Mouse (Mus musculus): ENCODE measurements around the gene 1700067P10Rik. TPM values are rescaled to one million over a fixed set of nuclear protein-coding genes. Genes with fewer than 3 reads are reported as not detected.

1700067P10Rik gene
- polyA plus RNA-seq (2015; fragmentation: Nextera tagmentation; extraction: Ambion mirVana): 0.14 TPM in 1 of 2 replicates, not detected in the other

DNA sequence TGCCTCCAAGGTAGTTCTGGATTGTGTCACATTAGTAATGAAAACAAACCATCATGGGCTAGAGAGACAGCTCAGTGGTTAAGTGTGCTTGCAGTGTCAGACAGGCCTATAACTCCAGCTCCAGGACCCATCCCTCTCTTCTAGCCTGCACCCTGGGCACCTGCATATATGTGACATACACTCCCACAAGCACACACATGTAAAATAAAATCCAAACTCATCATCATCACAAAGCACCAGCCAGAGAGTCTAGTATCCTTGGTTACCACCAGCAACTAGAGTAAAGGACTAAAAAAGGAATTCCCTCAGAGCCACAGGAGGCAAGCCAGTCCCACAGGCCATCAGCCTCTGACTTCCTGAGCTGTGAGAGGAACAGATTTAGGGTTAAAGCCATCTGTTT is at the start of gene 1700067P10Rik:
TSS of gene 1700067P10Rik (plus strand) at position 301 of the 400 bp plus-strand sequence.

Other genes with a start within 250 kb of the 1700067P10Rik start
- gene Foxp4, start 164.7 kb upstream of the 1700067P10Rik start, polyA plus RNA-seq (2015; fragmentation: Nextera tagmentation; extraction: Ambion mirVana): 32.4 and 36.5 TPM in 2 replicates
- not detected in 2 replicates for gene 1700122O11Rik, start 51.0 kb upstream of the 1700067P10Rik start, polyA plus RNA-seq (2015; fragmentation: Nextera tagmentation; extraction: Ambion mirVana)
- not detected in 2 replicates for gene 9830107B12Rik, start 56.9 kb downstream of the 1700067P10Rik start, polyA plus RNA-seq (2015; fragmentation: Nextera tagmentation; extraction: Ambion mirVana)
- 0.10 TPM in 1 of 2 replicates, not detected in the other for gene A530064D06Rik, start 78.0 kb downstream of the 1700067P10Rik start, polyA plus RNA-seq (2015; fragmentation: Nextera tagmentation; extraction: Ambion mirVana)
- not detected in 2 replicates for gene Trem1, start 143.4 kb downstream of the 1700067P10Rik start, polyA plus RNA-seq (2015; fragmentation: Nextera tagmentation; extraction: Ambion mirVana)
- gene Trem3, start 158.5 kb downstream of the 1700067P10Rik start, polyA plus RNA-seq (2015; fragmentation: Nextera tagmentation; extraction: Ambion mirVana): not detected in 2 replicates
- gene Treml4, start 175.0 kb downstream of the 1700067P10Rik start, polyA plus RNA-seq (2015; fragmentation: Nextera tagmentation; extraction: Ambion mirVana): 0.36 TPM in 1 of 2 replicates, not detected in the other
- gene Treml2, start 210.2 kb downstream of the 1700067P10Rik start, polyA plus RNA-seq (2015; fragmentation: Nextera tagmentation; extraction: Ambion mirVana): 0.06 and 0.22 TPM in 2 replicates
- gene B430306N03Rik, start 226.8 kb downstream of the 1700067P10Rik start, polyA plus RNA-seq (2015; fragmentation: Nextera tagmentation; extraction: Ambion mirVana): 0.10 TPM in 1 of 2 replicates, not detected in the other

All from neural tube, postnatal 0 days (tissue).